In genomic region chr4:140683608-140684007, GRCm38 (mm10) we compare ENCODE assay signal across 13 mouse cellular contexts. TPM values are rescaled to one million over a fixed set of nuclear protein-coding genes. Genes with fewer than 3 reads are reported as not detected.
DNase-seq lines count a peak whose midpoint lies in the region; ATAC-seq and TF ChIP-seq lines count a peak whose summit lies in the region.
"Had no signal": no experiment of that assay in that cellular context is flagged by ENCODE, and none has a peak within 500 bp of the region (broad histone marks: within the 10 kb centered on the region; RNA-seq: fewer than 3 reads in every experiment).

No protein-coding gene starts in this region.

- TF ChIP-seq EP300 in ES-Bruce4 (IDR thresholded peaks at IDR 0.05; ENCODE audit: insufficient read depth, low read depth, low read length), result peak; percentile 48; the same call in 1 of the 2 replicates

- peak overlapping the region; percentile 76 for H3K27ac ChIP-seq in hindbrain, embryonic 10.5 days
- H3K27ac ChIP-seq in hindbrain, embryonic 16.5 days (ENCODE audit: low read depth, low read length), result no peak overlapping the region
- H3K27ac ChIP-seq in ES-Bruce4 (ENCODE audit: insufficient read depth, low read length), result peak overlapping the region; percentile 38; the same call in 1 of the 2 replicates
- H3K27ac ChIP-seq in brown adipose tissue, adult 24 weeks (replicated peaks; ENCODE audit: low read depth, low read length), result peak overlapping the region; percentile 34; the same call in 1 of the 2 replicates
- peak overlapping the region; percentile 86 for H3K27ac ChIP-seq in liver, embryonic 12.5 days

- no peak overlapping the region for H3K4me2 ChIP-seq in hindbrain, embryonic 16.5 days (ENCODE audit: low read length)
- peak overlapping the region; percentile 71 for H3K4me2 ChIP-seq in liver, embryonic 12.5 days

- WGBS in hindbrain, embryonic 10.5 days, result 45% methylated on average over 8 of the region's 8 CpGs
- 43% methylated on average over 8 of the region's 8 CpGs for WGBS in hindbrain, embryonic 16.5 days
- WGBS in liver, embryonic 12.5 days (ENCODE audit: insufficient replicate concordance), result 10% methylated on average over 8 of the region's 8 CpGs

- DNase-seq in hindbrain, embryonic 10.5 days (ENCODE audit: low spot score), result peak; percentile 18
- no peak for DNase-seq in gastrocnemius, adult 8-10 months (ENCODE audit: low spot score in 2 of 2)
- no peak for DNase-seq in urinary bladder, postnatal 10 days (ENCODE audit: low spot score)
- no peak for DNase-seq in right cerebral cortex, postnatal 14 days
- DNase-seq: cerebellum, postnatal 10 days; kidney, adult 18-20 months had no signal

- ATAC-seq in hindbrain, embryonic 16.5 days, result no peak
- ATAC-seq in liver, embryonic 12.5 days, result peak; percentile 73
- ATAC-seq: forebrain, embryonic 16.5 days had no signal

- peaks cover 7% of the 10 kb centered on the region for H3K27me3 ChIP-seq in hindbrain, embryonic 10.5 days (ENCODE audit: insufficient read depth, poor library complexity, severe bottlenecking)
- no peaks in the 10 kb centered on the region for H3K27me3 ChIP-seq in hindbrain, embryonic 16.5 days (replicated peaks; ENCODE audit: control insufficient read depth, insufficient read depth, low read length)
- no peaks in the 10 kb centered on the region for H3K27me3 ChIP-seq in ES-Bruce4 (ENCODE audit: control insufficient read depth, insufficient read depth, low read length, poor library complexity, severe bottlenecking)
- no peaks in the 10 kb centered on the region for H3K27me3 ChIP-seq in liver, embryonic 12.5 days (replicated peaks)

- no peak for TF ChIP-seq POLR2A in ES-Bruce4 (IDR thresholded peaks at IDR 0.05; ENCODE audit: insufficient read depth, low read length)

- no peaks in the 10 kb centered on the region for H3K36me3 ChIP-seq in hindbrain, embryonic 10.5 days
- H3K36me3 ChIP-seq in hindbrain, embryonic 16.5 days (ENCODE audit: control insufficient read depth, insufficient read depth, low read length), result no peaks in the 10 kb centered on the region
- no peaks in the 10 kb centered on the region for H3K36me3 ChIP-seq in ES-Bruce4 (ENCODE audit: control insufficient read depth, insufficient read depth, low read length, poor library complexity, severe bottlenecking)
- no peaks in the 10 kb centered on the region for H3K36me3 ChIP-seq in liver, embryonic 12.5 days
- H3K36me3 ChIP-seq: midbrain, embryonic 13.5 days had no signal

- H3K4me3 ChIP-seq in hindbrain, embryonic 10.5 days, result no peak overlapping the region
- H3K4me3 ChIP-seq in hindbrain, embryonic 16.5 days (ENCODE audit: low read length), result no peak overlapping the region
- no peak overlapping the region for H3K4me3 ChIP-seq in ES-Bruce4 (ENCODE audit: low read depth, low read length)
- no peak overlapping the region for H3K4me3 ChIP-seq in brown adipose tissue, adult 24 weeks (ENCODE audit: insufficient read depth, low read depth, low read length)
- H3K4me3 ChIP-seq in liver, embryonic 12.5 days, result peak overlapping the region; percentile 53
- H3K4me3 ChIP-seq: midbrain, embryonic 13.5 days had no signal

- no peaks in the 10 kb centered on the region for H3K9me3 ChIP-seq in hindbrain, embryonic 10.5 days
- no peaks in the 10 kb centered on the region for H3K9me3 ChIP-seq in hindbrain, embryonic 16.5 days (ENCODE audit: control insufficient read depth, low read length)
- no peaks in the 10 kb centered on the region for H3K9me3 ChIP-seq in ES-Bruce4 (replicated peaks; ENCODE audit: control insufficient read depth, insufficient read depth, low read length, poor library complexity, severe bottlenecking)
- no peaks in the 10 kb centered on the region for H3K9me3 ChIP-seq in liver, embryonic 12.5 days (replicated peaks)
- H3K9me3 ChIP-seq: midbrain, embryonic 13.5 days had no signal

- no peak overlapping the region for H3K9ac ChIP-seq in hindbrain, embryonic 16.5 days (ENCODE audit: low read depth, low read length)
- no peak overlapping the region for H3K9ac ChIP-seq in ES-Bruce4 (ENCODE audit: low read depth, poor library complexity, severe bottlenecking)
- peak overlapping the region; percentile 63 for H3K9ac ChIP-seq in liver, embryonic 12.5 days

- H3K4me1 ChIP-seq in hindbrain, embryonic 10.5 days (replicated peaks), result peaks cover 32% of the 10 kb centered on the region
- H3K4me1 ChIP-seq in hindbrain, embryonic 16.5 days (ENCODE audit: control insufficient read depth, insufficient read depth, low read depth, low read length), result peaks cover 10% of the 10 kb centered on the region
- peaks cover 13% of the 10 kb centered on the region for H3K4me1 ChIP-seq in ES-Bruce4 (ENCODE audit: control insufficient read depth, insufficient read depth, low read length)
- H3K4me1 ChIP-seq in brown adipose tissue, adult 24 weeks (ENCODE audit: control insufficient read depth, insufficient read depth, insufficient read length, low read length), result peaks cover 2% of the 10 kb centered on the region; the same call in 1 of the 2 replicates
- H3K4me1 ChIP-seq in liver, embryonic 12.5 days, result peaks cover 88% of the 10 kb centered on the region

- TF ChIP-seq CTCF in ES-Bruce4 (IDR thresholded peaks at IDR 0.05; ENCODE audit: low read depth, low read length), result no peak

RNA-seq across cellular contexts. Expression of gene Rcc2, which starts 16.7 kb away (rescaled TPM):
- polyA plus RNA-seq in hindbrain, embryonic 10.5 days (2016; fragmentation: Nextera tagmentation; extraction: Ambion mirVana), result 33.9 and 37.5 TPM in 2 replicates
- polyA plus RNA-seq in hindbrain, embryonic 16.5 days (2015; fragmentation: Nextera tagmentation; extraction: Ambion mirVana), result 7.7 and 9.5 TPM in 2 replicates
- polyA plus RNA-seq in ES-Bruce4 (2011; ENCODE audit: insufficient read depth, insufficient read length, low read depth, missing spikeins), result 222 and 227 TPM in 2 replicates
- polyA plus RNA-seq in brown adipose tissue, adult 24 weeks (2012; ENCODE audit: insufficient read depth, insufficient read length, missing spikeins), result 8.8 and 9.9 TPM in 2 replicates
- polyA plus RNA-seq in liver, embryonic 12.5 days (2016; fragmentation: Nextera tagmentation; extraction: Ambion mirVana), result 100 and 102 TPM in 2 replicates
- 1 to 10 TPM; 6.0 to 7.8 (median 6.4) TPM for total RNA-seq in gastrocnemius, adult 8-10 months (2022)

RNA-seq across cellular contexts. Expression of gene Arhgef10l, which starts 17.8 kb away (rescaled TPM):
- polyA plus RNA-seq in hindbrain, embryonic 10.5 days (2016; fragmentation: Nextera tagmentation; extraction: Ambion mirVana), result 23.7 and 32.3 TPM in 2 replicates
- polyA plus RNA-seq in hindbrain, embryonic 16.5 days (2015; fragmentation: Nextera tagmentation; extraction: Ambion mirVana), result 20.7 and 24.5 TPM in 2 replicates
- 7.5 and 7.7 TPM in 2 replicates for polyA plus RNA-seq in ES-Bruce4 (2011; ENCODE audit: insufficient read depth, insufficient read length, low read depth, missing spikeins)
- 2.2 and 3.3 TPM in 2 replicates for polyA plus RNA-seq in brown adipose tissue, adult 24 weeks (2012; ENCODE audit: insufficient read depth, insufficient read length, missing spikeins)
- 3.5 and 3.7 TPM in 2 replicates for polyA plus RNA-seq in liver, embryonic 12.5 days (2016; fragmentation: Nextera tagmentation; extraction: Ambion mirVana)
- total RNA-seq in gastrocnemius, adult 8-10 months (2022), result 10 to 100 TPM; 50.0 to 66.3 (median 54.8) TPM

RNA-seq across cellular contexts. Expression of gene Padi6, which starts 58.8 kb away (rescaled TPM):
- 0.06 TPM in 1 of 2 replicates, not detected in the other for polyA plus RNA-seq in hindbrain, embryonic 10.5 days (2016; fragmentation: Nextera tagmentation; extraction: Ambion mirVana)
- 0.06 TPM in 1 of 2 replicates, not detected in the other for polyA plus RNA-seq in hindbrain, embryonic 16.5 days (2015; fragmentation: Nextera tagmentation; extraction: Ambion mirVana)
- polyA plus RNA-seq in ES-Bruce4 (2011; ENCODE audit: insufficient read depth, insufficient read length, low read depth, missing spikeins), result 0.29 TPM in 1 of 2 replicates, not detected in the other
- polyA plus RNA-seq in brown adipose tissue, adult 24 weeks (2012; ENCODE audit: insufficient read depth, insufficient read length, missing spikeins), result not detected in 2 replicates
- not detected in 2 replicates for polyA plus RNA-seq in liver, embryonic 12.5 days (2016; fragmentation: Nextera tagmentation; extraction: Ambion mirVana)
- not detected for total RNA-seq in gastrocnemius, adult 8-10 months (2022)
- total RNA-seq: layer of hippocampus, postnatal 25 days had no signal
- polyA plus RNA-seq: forebrain, embryonic 16.5 days; midbrain, embryonic 13.5 days had no signal
